Comparison of ENCODE assay signal across 22 mouse cellular contexts in the genomic region with DNA sequence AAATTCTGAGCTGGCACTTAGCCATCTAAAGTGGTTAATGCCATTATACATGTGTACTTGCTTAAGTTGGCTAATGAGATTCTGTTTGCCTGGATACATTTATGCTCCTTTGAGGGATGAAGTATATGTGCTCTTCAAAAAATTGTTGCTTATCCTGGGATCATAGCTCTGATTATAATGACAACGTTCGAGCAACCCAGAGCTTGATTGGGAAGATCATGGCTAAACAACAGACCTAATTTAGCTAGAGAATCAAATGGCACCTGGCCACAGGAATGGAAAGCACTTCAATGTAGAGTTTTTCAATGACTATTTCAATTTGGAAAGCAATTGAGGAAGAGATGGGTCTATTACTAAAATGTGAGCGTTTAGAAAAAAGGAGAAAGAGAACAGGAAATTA.
DNase-seq lines count a peak whose midpoint lies in the region; ATAC-seq and TF ChIP-seq lines count a peak whose summit lies in the region.
"Had no signal": no experiment of that assay in that cellular context is flagged by ENCODE, and none has a peak within 500 bp of the region (broad histone marks: within the 10 kb centered on the region; RNA-seq: fewer than 3 reads in every experiment).

No protein-coding gene starts in this region.

- no peaks in the 10 kb centered on the region for H3K27me3 ChIP-seq in embryonic facial prominence, embryonic 14.5 days (replicated peaks; ENCODE audit: control insufficient read depth, insufficient read depth, low read length)
- no peaks in the 10 kb centered on the region for H3K27me3 ChIP-seq in embryonic facial prominence, embryonic 10.5 days (replicated peaks; ENCODE audit: low read depth, poor library complexity, severe bottlenecking)
- no peaks in the 10 kb centered on the region for H3K27me3 ChIP-seq in hindbrain, postnatal 0 days (ENCODE audit: insufficient read depth, low read length)
- H3K27me3 ChIP-seq in hindbrain, embryonic 14.5 days (ENCODE audit: control insufficient read depth, insufficient read depth, low read length) = no peaks in the 10 kb centered on the region
- H3K27me3 ChIP-seq: CH12.LX; embryonic facial prominence, embryonic 13.5 days; forebrain, embryonic 13.5 days had no signal

- H3K4me3 ChIP-seq in embryonic facial prominence, embryonic 14.5 days (ENCODE audit: low read depth, low read length) = no peak overlapping the region
- H3K4me3 ChIP-seq in embryonic facial prominence, embryonic 10.5 days = no peak overlapping the region
- H3K4me3 ChIP-seq in hindbrain, postnatal 0 days (ENCODE audit: low read length) = no peak overlapping the region
- H3K4me3 ChIP-seq in hindbrain, embryonic 14.5 days (replicated peaks; ENCODE audit: low read length) = no peak overlapping the region
- H3K4me3 ChIP-seq: embryonic facial prominence, embryonic 13.5 days; forebrain, embryonic 13.5 days had no signal

- 70% methylated on average over 3 of the region's 3 CpGs for WGBS in embryonic facial prominence, embryonic 14.5 days
- WGBS in embryonic facial prominence, embryonic 10.5 days = 87% methylated on average over 3 of the region's 3 CpGs
- 81% methylated on average over 3 of the region's 3 CpGs for WGBS in hindbrain, postnatal 0 days
- 96% methylated on average over 3 of the region's 3 CpGs for WGBS in hindbrain, embryonic 14.5 days

- H3K36me3 ChIP-seq in embryonic facial prominence, embryonic 14.5 days (ENCODE audit: control insufficient read depth, insufficient read depth, low read length) = no peaks in the 10 kb centered on the region
- no peaks in the 10 kb centered on the region for H3K36me3 ChIP-seq in embryonic facial prominence, embryonic 10.5 days (replicated peaks)
- no peaks in the 10 kb centered on the region for H3K36me3 ChIP-seq in hindbrain, postnatal 0 days (ENCODE audit: insufficient read depth, low read length)
- no peaks in the 10 kb centered on the region for H3K36me3 ChIP-seq in hindbrain, embryonic 14.5 days (replicated peaks; ENCODE audit: control insufficient read depth, insufficient read depth)
- H3K36me3 ChIP-seq: embryonic facial prominence, embryonic 13.5 days; G1E had no signal

- peak; percentile 50 for DNase-seq in embryonic facial prominence, embryonic 14.5 days (ENCODE audit: low spot score)
- DNase-seq in embryonic facial prominence, embryonic 10.5 days (ENCODE audit: low spot score) = no peak
- peak; percentile 20 for DNase-seq in hindbrain, postnatal 0 days (ENCODE audit: low spot score)
- no peak for DNase-seq in hindbrain, embryonic 14.5 days (ENCODE audit: low spot score)
- peak; percentile 56 for DNase-seq in Muller cell, postnatal 12 days (ENCODE audit: inconsistent ontology term)
- DNase-seq in brain, embryonic 14.5 days (ENCODE audit: low read depth) = peak; percentile 52
- no peak for DNase-seq in adrenal gland, postnatal 10 days
- DNase-seq: adrenal gland, adult 2 months; adrenal gland, postnatal 14 days; adrenal gland, postnatal 36 days; B cell, adult 2 months; cerebellum, adult 11-12 months; cerebellum, adult 2 months; cerebellum, adult 9-10 months; cerebellum, postnatal 10 days; cerebellum, postnatal 25 days; forebrain, postnatal 0 days had no signal

- no peaks in the 10 kb centered on the region for H3K4me1 ChIP-seq in embryonic facial prominence, embryonic 14.5 days (ENCODE audit: control insufficient read depth, insufficient read depth, low read length)
- H3K4me1 ChIP-seq in embryonic facial prominence, embryonic 10.5 days = no peaks in the 10 kb centered on the region
- H3K4me1 ChIP-seq in hindbrain, postnatal 0 days (ENCODE audit: insufficient read depth, low read length) = no peaks in the 10 kb centered on the region
- H3K4me1 ChIP-seq in hindbrain, embryonic 14.5 days (replicated peaks; ENCODE audit: control insufficient read depth, insufficient read depth, low read length) = no peaks in the 10 kb centered on the region
- H3K4me1 ChIP-seq: embryonic facial prominence, embryonic 13.5 days; forebrain, embryonic 13.5 days had no signal

- H3K9me3 ChIP-seq in embryonic facial prominence, embryonic 14.5 days (ENCODE audit: control insufficient read depth, low read length) = no peaks in the 10 kb centered on the region
- H3K9me3 ChIP-seq in embryonic facial prominence, embryonic 10.5 days = no peaks in the 10 kb centered on the region
- no peaks in the 10 kb centered on the region for H3K9me3 ChIP-seq in hindbrain, postnatal 0 days (ENCODE audit: low read length)
- no peaks in the 10 kb centered on the region for H3K9me3 ChIP-seq in hindbrain, embryonic 14.5 days (ENCODE audit: control insufficient read depth, low read length)
- H3K9me3 ChIP-seq: embryonic facial prominence, embryonic 13.5 days; forebrain, embryonic 13.5 days; G1E had no signal

- TF ChIP-seq CTCF in hindbrain, postnatal 0 days (IDR thresholded peaks at IDR 0.05; ENCODE audit: low read depth) = no peak
- TF ChIP-seq CTCF in brain, embryonic 14.5 days (IDR thresholded peaks at IDR 0.05; ENCODE audit: borderline replicate concordance, extremely low read depth, insufficient read depth, insufficient read length) = no peak

- H3K9ac ChIP-seq in embryonic facial prominence, embryonic 14.5 days (ENCODE audit: low read depth, low read length) = no peak overlapping the region
- H3K9ac ChIP-seq in hindbrain, postnatal 0 days (replicated peaks; ENCODE audit: low read length) = no peak overlapping the region
- no peak overlapping the region for H3K9ac ChIP-seq in hindbrain, embryonic 14.5 days
- H3K9ac ChIP-seq: embryonic facial prominence, embryonic 13.5 days; forebrain, embryonic 13.5 days; forebrain, postnatal 0 days had no signal

- no peak overlapping the region for H3K4me2 ChIP-seq in embryonic facial prominence, embryonic 14.5 days (ENCODE audit: low read depth, low read length)
- H3K4me2 ChIP-seq in hindbrain, postnatal 0 days (ENCODE audit: low read depth, low read length) = no peak overlapping the region
- no peak overlapping the region for H3K4me2 ChIP-seq in hindbrain, embryonic 14.5 days (replicated peaks)
- H3K4me2 ChIP-seq: embryonic facial prominence, embryonic 13.5 days; forebrain, embryonic 13.5 days had no signal

- TF ChIP-seq POLR2A in brain, embryonic 14.5 days (IDR thresholded peaks at IDR 0.05; ENCODE audit: borderline replicate concordance, extremely low read depth, insufficient read depth, insufficient read length, poor library complexity, severe bottlenecking) = no peak

- H3K27ac ChIP-seq in embryonic facial prominence, embryonic 14.5 days (replicated peaks; ENCODE audit: low read depth, low read length) = no peak overlapping the region
- H3K27ac ChIP-seq in embryonic facial prominence, embryonic 10.5 days (replicated peaks) = no peak overlapping the region
- no peak overlapping the region for H3K27ac ChIP-seq in hindbrain, postnatal 0 days
- no peak overlapping the region for H3K27ac ChIP-seq in hindbrain, embryonic 14.5 days
- H3K27ac ChIP-seq: embryonic facial prominence, embryonic 13.5 days; forebrain, embryonic 13.5 days had no signal

- no peak for ATAC-seq in embryonic facial prominence, embryonic 14.5 days (ENCODE audit: low read depth)
- no peak for ATAC-seq in hindbrain, postnatal 0 days
- no peak for ATAC-seq in hindbrain, embryonic 14.5 days (ENCODE audit: low FRiP score)
- ATAC-seq: CD4-positive, CD25-positive, alpha-beta regulatory T cell, adult 4 months; forebrain, embryonic 13.5 days; forebrain, postnatal 0 days had no signal

Comparison
In these comparisons a context has a peak if more than half of its experiments do, and no peak if none do; other contexts are left out.
1. DNase-seq: peak in embryonic facial prominence, embryonic 14.5 days (single experiment), hindbrain, postnatal 0 days (single experiment), Muller cell, postnatal 12 days (single experiment) and brain, embryonic 14.5 days (single experiment); none in embryonic facial prominence, embryonic 10.5 days (single experiment), hindbrain, embryonic 14.5 days (single experiment) and adrenal gland, postnatal 10 days (single experiment).